Mouse (Mus musculus) layer of hippocampus, adult 6 months (tissue): ENCODE results near the gene Slc25a25. TPM values are rescaled to one million over a fixed set of nuclear protein-coding genes. Genes with fewer than 3 reads are reported as not detected.

ENCODE experiments used
- long read RNA-seq, 2 experiments: library from polyadenylated mRNA; unstranded; transcript quantifications; one replicate each; pipeline ENCODE4 v2.0.0; 2019 to 2020
- polyA plus RNA-seq: library from polyadenylated mRNA; unstranded; fragments of <200 nt; fragmentation: Nextera tagmentation; gene quantifications from 2 replicates; pipeline ENCODE4 v1.2.3, GENCODE M21; 2021

Slc25a25 gene
- 27.1 and 32.0 TPM in 2 replicates for polyA plus RNA-seq
- long read RNA-seq, experiment 1, transcript Slc25a25-205 (10 exons, 3,278 nt): major isoform, 20 of 50 reads
- long read RNA-seq, experiment 1, transcript Slc25a25-201 (11 exons, 3,294 nt): minor isoform, 8 of 50 reads
- long read RNA-seq, experiment 1, transcript Slc25a25-204 (10 exons, 2,643 nt): minor isoform, 6 of 50 reads
- long read RNA-seq, experiment 1, partial matches to known transcripts: 3 of 50 reads
- long read RNA-seq, experiment 1, other reads (novel, unspliced or antisense): 8 of 50 reads
- long read RNA-seq, experiment 2, transcript Slc25a25-204 (10 exons, 2,643 nt): minor isoform, 69 of 614 reads
- long read RNA-seq, experiment 2, transcript Slc25a25-205 (10 exons, 3,278 nt): major isoform, 201 of 614 reads
- long read RNA-seq, experiment 2, transcript Slc25a25-202 (11 exons, 3,529 nt): minor isoform, 158 of 614 reads
- long read RNA-seq, experiment 2, transcript Slc25a25-201 (11 exons, 3,294 nt): minor isoform, 92 of 614 reads
- long read RNA-seq, experiment 2, partial matches to known transcripts: 12 of 614 reads
- long read RNA-seq, experiment 2, other reads (novel, unspliced or antisense): 74 of 614 reads

GRCm38 (mm10) chr2:32450881-32451844 is at the start of gene Slc25a25:
Gene Slc25a25, minus strand, starts transcription at chr2:32451445.

GRCm38 (mm10) chr2:32449761-32450754 is 1.2 kb downstream of the Slc25a25 start, which contains the start of gene Naif1:
Gene Naif1, plus strand, starts transcription at chr2:32450457.

GRCm38 (mm10) chr2:32395484-32395945 is 55.7 kb downstream of the Slc25a25 start, which contains the start of gene Ptges2:
Gene Ptges2, plus strand, starts transcription at chr2:32395896.

GRCm38 (mm10) chr2:32387706-32388490 is 63.3 kb downstream of the Slc25a25 start, which contains the start of gene Lcn2:
Gene Lcn2, minus strand, starts transcription at chr2:32388252.

GRCm38 (mm10) chr2:32381775-32382223 is 69.4 kb downstream of the Slc25a25 start, which contains the start of gene 1110008P14Rik:
Gene 1110008P14Rik, minus strand, starts transcription at chr2:32381938.

Other genes starting within 250 kb of the Slc25a25 start
- gene Pomt1, start 214.9 kb downstream of the Slc25a25 start, polyA plus RNA-seq: 10.2 and 11.4 TPM in 2 replicates
- gene Uck1, start 191.3 kb downstream of the Slc25a25 start, polyA plus RNA-seq: 33.5 and 35.6 TPM in 2 replicates
- 17.8 and 22.2 TPM in 2 replicates for gene Golga2, start 164.1 kb downstream of the Slc25a25 start, polyA plus RNA-seq
- gene Swi5, start 163.4 kb downstream of the Slc25a25 start, polyA plus RNA-seq: 131 and 165 TPM in 2 replicates
- 19.9 and 28.4 TPM in 2 replicates for gene Ciz1, start 99.1 kb downstream of the Slc25a25 start, polyA plus RNA-seq
- gene Dnm1, start 98.1 kb downstream of the Slc25a25 start, polyA plus RNA-seq: 198 and 300 TPM in 2 replicates
- 559 and 640 TPM in 2 replicates for gene 1110008P14Rik, start 69.5 kb downstream of the Slc25a25 start, polyA plus RNA-seq
- gene Lcn2, start 63.2 kb downstream of the Slc25a25 start, polyA plus RNA-seq: 0.21 and 0.65 TPM in 2 replicates
- gene Ptges2, start 55.5 kb downstream of the Slc25a25 start, polyA plus RNA-seq: 24.8 and 25.1 TPM in 2 replicates
- gene Naif1, start 988 bp downstream of the Slc25a25 start, polyA plus RNA-seq: 2.0 and 3.3 TPM in 2 replicates
- gene Fam102a, start 83.9 kb upstream of the Slc25a25 start, polyA plus RNA-seq: 24.3 and 34.4 TPM in 2 replicates
- gene Dpm2, start 119.4 kb upstream of the Slc25a25 start, polyA plus RNA-seq: 150 and 152 TPM in 2 replicates
- 0.95 and 1.2 TPM in 2 replicates for gene Pip5kl1, start 123.4 kb upstream of the Slc25a25 start, polyA plus RNA-seq
- 0.25 and 0.26 TPM in 2 replicates for gene 9430097D07Rik, start 124.2 kb upstream of the Slc25a25 start, polyA plus RNA-seq
- 36.2 and 41.8 TPM in 2 replicates for gene St6galnac4, start 135.7 kb upstream of the Slc25a25 start, polyA plus RNA-seq
- gene St6galnac6, start 148.3 kb upstream of the Slc25a25 start, polyA plus RNA-seq: 10.3 and 11.1 TPM in 2 replicates
- gene Ak1, start 170.3 kb upstream of the Slc25a25 start, polyA plus RNA-seq: 96.4 and 102 TPM in 2 replicates
- gene Eng, start 195.2 kb upstream of the Slc25a25 start, polyA plus RNA-seq: 14.0 and 18.7 TPM in 2 replicates